Mouse (Mus musculus): ENCODE measurements around the gene Gm26741.

DNA sequence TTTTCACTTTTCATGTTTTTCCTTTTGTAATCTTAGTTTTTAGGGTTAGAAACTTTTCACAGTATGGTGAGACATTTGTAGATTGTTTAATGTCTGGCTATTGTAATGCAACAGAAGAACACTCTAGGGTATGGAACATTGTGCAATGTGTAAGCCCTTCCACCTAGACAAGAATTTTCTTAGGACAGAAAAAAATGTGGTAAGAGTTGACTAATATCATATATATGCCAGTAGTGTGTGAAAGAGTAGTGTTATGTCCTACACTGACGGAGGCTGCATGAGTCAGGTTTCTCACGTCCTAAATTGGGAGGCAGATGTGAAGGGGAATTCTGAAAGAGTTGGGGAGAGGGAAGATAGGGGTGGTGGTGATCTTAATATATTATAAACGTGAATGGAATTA is 41.2 kb downstream of the Gm26741 start:
- TF ChIP-seq EP300 (IDR thresholded peaks at IDR 0.05; ENCODE audit: low read depth) (no peak), CTCF (IDR thresholded peaks at IDR 0.05; ENCODE audit: low read depth) (no peak)

Measured in liver, postnatal 0 days (tissue).